Mouse (Mus musculus) testis, adult 2 months (tissue): ENCODE results near the gene Ddx58.

ENCODE experiments used
- CTCF ChIP-seq: fragments of 200-500 bp; IDR thresholded peaks from 2 replicates; pipeline ENCODE4 v1.5.1; 2012; ENCODE audit warnings: low read depth, mild to moderate bottlenecking, inconsistent platforms, low read length, moderate library complexity; ENCODE audit not compliant: control insufficient read depth, insufficient read depth, insufficient replicate concordance
- POLR2A ChIP-seq: fragments of 200-500 bp; IDR thresholded peaks from 2 replicates; pipeline ENCODE4 v1.6.1; 2012; ENCODE audit warnings: low read depth, mild to moderate bottlenecking, inconsistent platforms, low read length, moderate library complexity; ENCODE audit not compliant: control insufficient read depth

DNA sequence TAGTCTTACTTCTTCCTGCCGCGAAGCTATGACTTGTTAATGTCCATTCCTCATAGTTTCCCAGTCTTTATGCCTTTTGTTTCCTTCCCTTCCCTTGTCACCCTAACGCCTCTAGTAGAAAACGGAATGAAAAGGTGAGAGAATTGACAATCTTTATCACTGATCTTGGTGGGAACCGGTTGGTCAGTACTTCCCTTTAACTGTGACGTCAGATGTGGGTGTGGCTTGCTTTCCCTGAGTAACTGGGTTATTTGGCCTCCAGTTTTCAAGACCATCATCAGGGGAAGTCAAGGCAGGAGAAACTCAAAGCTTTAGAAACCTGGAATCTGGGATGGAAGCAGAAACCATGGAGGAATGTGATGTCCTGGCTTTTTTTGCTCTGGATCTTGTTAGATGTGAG is 2.3 kb upstream of the Ddx58 start:
- TF ChIP-seq CTCF (no peak), POLR2A (no peak)
